Comparison of ENCODE assay signal across 19 mouse cellular contexts in the genomic region with DNA sequence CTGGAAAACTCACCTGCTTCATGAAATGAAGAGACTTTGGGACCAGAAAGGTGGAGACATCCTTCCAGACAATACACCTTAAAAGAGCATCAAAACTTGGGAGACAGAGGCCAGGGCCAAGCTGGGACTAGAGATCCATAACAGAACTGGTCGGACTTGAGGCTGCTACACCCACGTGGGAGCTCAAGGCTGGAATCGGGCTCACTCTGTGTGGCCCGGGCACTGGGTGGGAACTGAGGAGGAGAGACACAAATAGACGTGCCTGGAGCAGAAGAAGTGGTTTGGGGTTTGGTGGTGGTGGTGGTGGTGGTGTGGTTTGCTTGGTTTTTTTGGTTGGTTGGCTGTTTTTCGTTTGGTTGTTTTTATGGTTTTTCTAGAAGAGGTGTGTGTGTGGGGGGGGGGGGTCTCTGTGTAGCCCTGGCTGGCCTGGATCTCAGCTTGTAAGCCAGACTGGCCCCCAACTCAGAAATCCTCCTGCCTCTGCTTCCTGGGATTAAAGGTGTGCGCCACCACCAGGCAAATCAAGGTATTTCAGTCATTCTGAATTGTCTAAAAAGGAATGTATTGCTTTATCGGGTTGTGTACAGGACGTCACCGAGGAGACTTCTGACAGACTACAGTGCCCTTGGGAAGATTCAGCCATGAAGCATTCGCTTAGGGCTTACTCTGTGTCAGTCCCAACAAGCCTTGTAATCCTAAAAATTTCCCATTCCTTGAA.
DNase-seq lines count a peak whose midpoint lies in the region; ATAC-seq and TF ChIP-seq lines count a peak whose summit lies in the region.
"Had no signal": no experiment of that assay in that cellular context is flagged by ENCODE, and none has a peak within 500 bp of the region (broad histone marks: within the 10 kb centered on the region; RNA-seq: fewer than 3 reads in every experiment).

No protein-coding gene starts in this region.

- no peak overlapping the region for H3K9ac ChIP-seq in lung, postnatal 0 days (replicated peaks; ENCODE audit: low read depth)
- H3K9ac ChIP-seq: intestine, embryonic 15.5 days; liver, embryonic 13.5 days; neural tube, embryonic 15.5 days had no signal

- intact Hi-C loops in heart, postnatal 36 days (cut with DNase I) = no loop called here

- H3K27ac ChIP-seq in kidney, adult 2 months (ENCODE audit: insufficient read depth, low read depth, low read length) = no peak overlapping the region
- no peak overlapping the region for H3K27ac ChIP-seq in lung, postnatal 0 days (ENCODE audit: low read length)
- no peak overlapping the region for H3K27ac ChIP-seq in limb, embryonic 10.5 days
- H3K27ac ChIP-seq: embryonic facial prominence, embryonic 10.5 days; hindbrain, embryonic 10.5 days; intestine, embryonic 15.5 days; liver, embryonic 13.5 days; neural tube, embryonic 15.5 days had no signal

- TF ChIP-seq EP300 in lung, postnatal 0 days (IDR thresholded peaks at IDR 0.05) = no peak

- no peaks in the 10 kb centered on the region for H3K4me1 ChIP-seq in kidney, adult 2 months (ENCODE audit: control insufficient read depth, insufficient read depth, low read length)
- 0 out of 2 replicates have a peak, but pooled peaks cover 5% of the 10 kb centered on the region for H3K4me1 ChIP-seq in lung, postnatal 0 days (ENCODE audit: insufficient read depth, low read depth, low read length)
- peaks cover 30% of the 10 kb centered on the region for H3K4me1 ChIP-seq in limb, embryonic 10.5 days
- H3K4me1 ChIP-seq: liver, embryonic 13.5 days had no signal

- no peaks in the 10 kb centered on the region for H3K36me3 ChIP-seq in kidney, adult 2 months (ENCODE audit: control insufficient read depth, insufficient read depth, low read length)
- no peaks in the 10 kb centered on the region for H3K36me3 ChIP-seq in lung, postnatal 0 days (ENCODE audit: insufficient read depth, low read length)
- H3K36me3 ChIP-seq in splenic B cell, adult 2 months (ENCODE audit: control insufficient read depth, insufficient read depth, low read length, poor library complexity, severe bottlenecking) = no peaks in the 10 kb centered on the region
- H3K36me3 ChIP-seq in limb, embryonic 10.5 days = no peaks in the 10 kb centered on the region
- H3K36me3 ChIP-seq: embryonic facial prominence, embryonic 10.5 days; G1E; hindbrain, embryonic 10.5 days; intestine, embryonic 15.5 days; liver, embryonic 13.5 days; neural tube, embryonic 15.5 days had no signal

- TF ChIP-seq CTCF in kidney, adult 2 months (conservative IDR thresholded peaks at IDR 0.05; ENCODE audit: insufficient read depth, insufficient read length, low read depth, low read length) = peak; percentile 30
- peak; percentile 31; the same call in 1 of the 2 replicates for TF ChIP-seq CTCF in lung, postnatal 0 days (IDR thresholded peaks at IDR 0.05)

- no peak overlapping the region for H3K4me3 ChIP-seq in kidney, adult 2 months (ENCODE audit: insufficient read depth, low read depth, low read length)
- no peak overlapping the region for H3K4me3 ChIP-seq in lung, postnatal 0 days (ENCODE audit: low read depth, low read length)
- H3K4me3 ChIP-seq in limb, embryonic 10.5 days = no peak overlapping the region
- H3K4me3 ChIP-seq: embryonic facial prominence, embryonic 10.5 days; hindbrain, embryonic 10.5 days; intestine, embryonic 15.5 days; liver, embryonic 13.5 days; neural tube, embryonic 15.5 days had no signal

- no peak for TF ChIP-seq POLR2A in kidney, adult 2 months (IDR thresholded peaks at IDR 0.05; ENCODE audit: low read depth, low read length)

- peaks cover 3% of the 10 kb centered on the region; the same call in 1 of the 2 replicates for H3K9me3 ChIP-seq in lung, postnatal 0 days (ENCODE audit: low read length)
- no peaks in the 10 kb centered on the region for H3K9me3 ChIP-seq in limb, embryonic 10.5 days (replicated peaks)
- H3K9me3 ChIP-seq: intestine, embryonic 15.5 days; neural tube, embryonic 15.5 days had no signal

- H3K4me2 ChIP-seq in lung, postnatal 0 days (replicated peaks; ENCODE audit: low read depth, low read length) = no peak overlapping the region
- H3K4me2 ChIP-seq: intestine, embryonic 15.5 days; liver, embryonic 13.5 days; neural tube, embryonic 15.5 days had no signal

- ATAC-seq in lung, postnatal 0 days = no peak
- ATAC-seq: forebrain, embryonic 14.5 days; intestine, embryonic 15.5 days had no signal

- no peak for DNase-seq in kidney, adult 2 months
- no peak for DNase-seq in kidney, postnatal 36 days
- DNase-seq in lung, postnatal 0 days (ENCODE audit: low spot score) = no peak
- no peak for DNase-seq in lung, postnatal 10 days
- peak; percentile 72 for DNase-seq in ES-CJ7 (ENCODE audit: low read depth, low spot score)
- DNase-seq in splenic B cell, adult 2 months (ENCODE audit: low read depth, low spot score) = peak; percentile 43
- no peak for DNase-seq in limb, embryonic 10.5 days (ENCODE audit: low spot score)
- DNase-seq in heart, postnatal 36 days = no peak
- DNase-seq: adrenal gland, adult 2 months; cerebellum, postnatal 36 days; kidney, postnatal 10 days; liver, embryonic 13.5 days; lung, postnatal 36 days had no signal

- H3K27me3 ChIP-seq in kidney, adult 2 months (replicated peaks; ENCODE audit: control insufficient read depth, insufficient read depth, low read length) = no peaks in the 10 kb centered on the region
- no peaks in the 10 kb centered on the region for H3K27me3 ChIP-seq in lung, postnatal 0 days (replicated peaks; ENCODE audit: insufficient read depth, low read length)
- no peaks in the 10 kb centered on the region for H3K27me3 ChIP-seq in splenic B cell, adult 2 months (ENCODE audit: control insufficient read depth, insufficient read depth, low read length, poor library complexity, severe bottlenecking)
- H3K27me3 ChIP-seq in limb, embryonic 10.5 days (ENCODE audit: low read depth, poor library complexity, severe bottlenecking) = peaks cover 6% of the 10 kb centered on the region; the same call in 1 of the 2 replicates
- H3K27me3 ChIP-seq: intestine, embryonic 15.5 days had no signal

- WGBS in kidney, adult 2 months = 94% methylated on average over 11 of the region's 11 CpGs
- WGBS in lung, postnatal 0 days = 94% methylated on average over 11 of the region's 11 CpGs
- WGBS in limb, embryonic 10.5 days = 90% methylated on average over 11 of the region's 11 CpGs

Comparison
In these comparisons a context has a peak if more than half of its experiments do, and no peak if none do; other contexts are left out.
1. DNase-seq: peak in ES-CJ7 (single experiment) and splenic B cell, adult 2 months (single experiment); none in kidney, adult 2 months (single experiment), kidney, postnatal 36 days (0 of 2), lung, postnatal 0 days (single experiment), lung, postnatal 10 days (single experiment), limb, embryonic 10.5 days (single experiment) and heart, postnatal 36 days (0 of 2).